Comparison of ENCODE assay signal across 16 mouse cellular contexts in genomic region chr19:44698382-44699256, GRCm38 (mm10). TPM values are rescaled to one million over a fixed set of nuclear protein-coding genes. Genes with fewer than 3 reads are reported as not detected.
A peak's percentile ranks its signal among the peaks of the same experiment; 100 is the strongest.
DNase-seq lines count a peak whose midpoint lies in the region; ATAC-seq and TF ChIP-seq lines count a peak whose summit lies in the region.
"Had no signal": no experiment of that assay in that cellular context is flagged by ENCODE, and none has a peak within 500 bp of the region (broad histone marks: within the 10 kb centered on the region; RNA-seq: fewer than 3 reads in every experiment).

No protein-coding gene starts in this region.

- TF ChIP-seq CTCF in E14TG2a.4 (conservative IDR thresholded peaks at IDR 0.05; ENCODE audit: low read length), result no peak

- ATAC-seq in forebrain, embryonic 12.5 days (ENCODE audit: low FRiP score), result no peak
- ATAC-seq in forebrain, embryonic 16.5 days, result no peak
- peak; percentile 60; the same call in 1 of the 2 replicates for ATAC-seq in hindbrain, embryonic 12.5 days (ENCODE audit: low FRiP score)
- ATAC-seq in midbrain, embryonic 13.5 days, result peak; percentile 75

- H3K4me1 ChIP-seq in forebrain, embryonic 12.5 days, result peaks cover 34% of the 10 kb centered on the region
- H3K4me1 ChIP-seq in forebrain, embryonic 16.5 days (replicated peaks; ENCODE audit: control insufficient read depth, insufficient read depth, low read length), result peaks cover 20% of the 10 kb centered on the region
- peaks cover 71% of the 10 kb centered on the region for H3K4me1 ChIP-seq in E14TG2a.4 (replicated peaks; ENCODE audit: low read depth, low read length)
- peaks cover 29% of the 10 kb centered on the region for H3K4me1 ChIP-seq in hindbrain, embryonic 12.5 days
- H3K4me1 ChIP-seq in midbrain, embryonic 13.5 days (replicated peaks), result peaks cover 43% of the 10 kb centered on the region

- no peak for DNase-seq in cerebellum, postnatal 25 days
- no peak for DNase-seq in frontal cortex, postnatal 25 days (ENCODE audit: low spot score in 2 of 2)
- DNase-seq in frontal cortex, postnatal 14 days (ENCODE audit: low spot score in 2 of 2), result no peak
- DNase-seq: cerebellum, adult 18-20 months; right cerebral cortex, postnatal 4 days; thymus, adult 18-20 months had no signal

- peaks cover 90% of the 10 kb centered on the region for H3K27me3 ChIP-seq in forebrain, embryonic 12.5 days
- peaks cover 6% of the 10 kb centered on the region for H3K27me3 ChIP-seq in forebrain, embryonic 16.5 days (replicated peaks; ENCODE audit: control insufficient read depth, insufficient read depth, low read length)
- no peaks in the 10 kb centered on the region for H3K27me3 ChIP-seq in E14TG2a.4 (ENCODE audit: insufficient read depth, low read length)
- peaks cover 83% of the 10 kb centered on the region for H3K27me3 ChIP-seq in hindbrain, embryonic 12.5 days
- H3K27me3 ChIP-seq in midbrain, embryonic 13.5 days, result peaks cover 79% of the 10 kb centered on the region

- H3K27ac ChIP-seq in forebrain, embryonic 12.5 days, result no peak overlapping the region
- H3K27ac ChIP-seq in forebrain, embryonic 16.5 days (ENCODE audit: low read length), result no peak overlapping the region
- H3K27ac ChIP-seq in hindbrain, embryonic 12.5 days, result peak overlapping the region; percentile 74
- no peak overlapping the region for H3K27ac ChIP-seq in midbrain, embryonic 13.5 days
- H3K27ac ChIP-seq: kidney, postnatal 0 days; macrophage had no signal

- no peaks in the 10 kb centered on the region for H3K9me3 ChIP-seq in forebrain, embryonic 12.5 days
- no peaks in the 10 kb centered on the region for H3K9me3 ChIP-seq in forebrain, embryonic 16.5 days (ENCODE audit: control insufficient read depth, low read length)
- H3K9me3 ChIP-seq in E14TG2a.4 (ENCODE audit: low read length), result no peaks in the 10 kb centered on the region
- H3K9me3 ChIP-seq in hindbrain, embryonic 12.5 days (replicated peaks), result no peaks in the 10 kb centered on the region
- H3K9me3 ChIP-seq in midbrain, embryonic 13.5 days, result no peaks in the 10 kb centered on the region

- H3K4me3 ChIP-seq in forebrain, embryonic 12.5 days (replicated peaks), result no peak overlapping the region
- H3K4me3 ChIP-seq in forebrain, embryonic 16.5 days (replicated peaks; ENCODE audit: low read length), result no peak overlapping the region
- H3K4me3 ChIP-seq in E14TG2a.4 (replicated peaks; ENCODE audit: low read length), result peak overlapping the region; percentile 53
- no peak overlapping the region for H3K4me3 ChIP-seq in hindbrain, embryonic 12.5 days
- H3K4me3 ChIP-seq in midbrain, embryonic 13.5 days (replicated peaks), result no peak overlapping the region

- WGBS in forebrain, embryonic 12.5 days, result 22% methylated on average over 21 of the region's 21 CpGs
- WGBS in forebrain, embryonic 16.5 days, result 20% methylated on average over 21 of the region's 21 CpGs
- WGBS in hindbrain, embryonic 12.5 days, result 21% methylated on average over 21 of the region's 21 CpGs
- 15% methylated on average over 21 of the region's 21 CpGs for WGBS in midbrain, embryonic 13.5 days

- no peaks in the 10 kb centered on the region for H3K36me3 ChIP-seq in forebrain, embryonic 12.5 days (replicated peaks)
- no peaks in the 10 kb centered on the region for H3K36me3 ChIP-seq in forebrain, embryonic 16.5 days (ENCODE audit: control insufficient read depth, insufficient read depth)
- no peaks in the 10 kb centered on the region for H3K36me3 ChIP-seq in E14TG2a.4 (ENCODE audit: insufficient read depth, low read length)
- no peaks in the 10 kb centered on the region for H3K36me3 ChIP-seq in hindbrain, embryonic 12.5 days
- H3K36me3 ChIP-seq in midbrain, embryonic 13.5 days, result no peaks in the 10 kb centered on the region

- peak overlapping the region; percentile 13; the same call in 1 of the 2 replicates for H3K4me2 ChIP-seq in forebrain, embryonic 12.5 days
- no peak overlapping the region for H3K4me2 ChIP-seq in forebrain, embryonic 16.5 days (ENCODE audit: low read length)
- H3K4me2 ChIP-seq in hindbrain, embryonic 12.5 days (replicated peaks), result peak overlapping the region; percentile 21
- H3K4me2 ChIP-seq in midbrain, embryonic 13.5 days (replicated peaks), result peak overlapping the region; percentile 45

- peak overlapping the region; percentile 12; the same call in 1 of the 2 replicates for H3K9ac ChIP-seq in forebrain, embryonic 12.5 days
- H3K9ac ChIP-seq in forebrain, embryonic 16.5 days (replicated peaks; ENCODE audit: low read depth, low read length), result no peak overlapping the region
- H3K9ac ChIP-seq in hindbrain, embryonic 12.5 days, result no peak overlapping the region
- H3K9ac ChIP-seq in midbrain, embryonic 13.5 days (replicated peaks), result no peak overlapping the region; the same call in 1 of the 2 replicates

RNA-seq across cellular contexts. Expression of gene Pax2, which starts 57.2 kb away (rescaled TPM):
- polyA plus RNA-seq in forebrain, embryonic 12.5 days (2016; fragmentation: Nextera tagmentation; extraction: Ambion mirVana), result 0.08 and 0.19 TPM in 2 replicates
- 0.07 TPM in 1 of 2 replicates, not detected in the other for polyA plus RNA-seq in forebrain, embryonic 16.5 days (2015; fragmentation: Nextera tagmentation; extraction: Ambion mirVana)
- 15.1 and 18.6 TPM in 2 replicates for polyA plus RNA-seq in hindbrain, embryonic 12.5 days (2016; fragmentation: Nextera tagmentation; extraction: Ambion mirVana)
- polyA plus RNA-seq in midbrain, embryonic 13.5 days (2015; fragmentation: Nextera tagmentation; extraction: Ambion mirVana), result 0.63 and 1.0 TPM in 2 replicates
- polyA plus RNA-seq: heart, embryonic 16.5 days; liver, embryonic 16.5 days; macrophage; urinary bladder, adult 2 months had no signal

Comparison
In these comparisons a context has a peak if more than half of its experiments do, and no peak if none do; other contexts are left out.
1. ATAC-seq: peak in hindbrain, embryonic 12.5 days (single experiment) and midbrain, embryonic 13.5 days (single experiment); none in forebrain, embryonic 12.5 days (single experiment) and forebrain, embryonic 16.5 days (single experiment).